Mouse (Mus musculus) Muller cell, postnatal 12 days (primary cell): ENCODE data around the gene Klhdc7b.

Experiments
- DNase-seq: peaks from one replicate; pipeline ENCODE4 v3.0.0-alpha.2; 2015; ENCODE audit errors: inconsistent ontology term

Klhdc7b gene

GRCm38 (mm10) chr15:89374801-89375534, 9.7 kb upstream of the Klhdc7b start:
- DNase-seq: no peak

- DNase-seq: no peak
These were observed 8.7 kb upstream of the Klhdc7b start for GRCm38 (mm10) chr15:89376040-89376439.

GRCm38 (mm10) chr15:89376957-89377356, 7.8 kb upstream of the Klhdc7b start, which contains the start of gene Tymp:
TSS of gene Tymp (minus strand) at chr15:89377039.
- no peak for DNase-seq

GRCm38 (mm10) chr15:89377362-89377761, 7.4 kb upstream of the Klhdc7b start:
- no peak for DNase-seq

- DNase-seq: no peak
These were observed 6.5 kb upstream of the Klhdc7b start for GRCm38 (mm10) chr15:89377938-89378828.

- peak; percentile 39 for DNase-seq
These were observed 5.8 kb upstream of the Klhdc7b start, which contains the start of gene Odf3b for GRCm38 (mm10) chr15:89378831-89379401. TSS of gene Odf3b (minus strand) at chr15:89379282.

- no peak for DNase-seq
These were observed 5.3 kb upstream of the Klhdc7b start for GRCm38 (mm10) chr15:89379429-89379828.

GRCm38 (mm10) chr15:89387127-89387526, 2.4 kb downstream of the Klhdc7b start:
- no peak for DNase-seq

GRCm38 (mm10) chr15:89390081-89390480, 5.4 kb downstream of the Klhdc7b start:
- no peak for DNase-seq

- no peak for DNase-seq
These were observed 12.2 kb downstream of the Klhdc7b start for GRCm38 (mm10) chr15:89396883-89397282.

- DNase-seq: no peak
These were observed 13.4 kb downstream of the Klhdc7b start for GRCm38 (mm10) chr15:89398146-89398545.

- DNase-seq: no peak
These were observed 15.0 kb downstream of the Klhdc7b start for GRCm38 (mm10) chr15:89399716-89400115.

- no peak for DNase-seq
These were observed 17.8 kb downstream of the Klhdc7b start for GRCm38 (mm10) chr15:89402471-89402870.

- no peak for DNase-seq
These were observed 20.3 kb downstream of the Klhdc7b start for GRCm38 (mm10) chr15:89404831-89405623.

- DNase-seq: no peak
These were observed 22.0 kb downstream of the Klhdc7b start for GRCm38 (mm10) chr15:89406691-89407090.

- no peak for DNase-seq
These were observed 25.4 kb downstream of the Klhdc7b start, which contains the start of gene Syce3 for GRCm38 (mm10) chr15:89410118-89410517. TSS of gene Syce3 (minus strand) at chr15:89410503.

- DNase-seq: peak; percentile 7
These were observed 30.6 kb downstream of the Klhdc7b start for GRCm38 (mm10) chr15:89415282-89415681.

- no peak for DNase-seq
These were observed 37.2 kb downstream of the Klhdc7b start for GRCm38 (mm10) chr15:89421938-89422337.

GRCm38 (mm10) chr15:89424621-89425020, 39.9 kb downstream of the Klhdc7b start:
- no peak for DNase-seq

GRCm38 (mm10) chr15:89425711-89426121, 41.0 kb downstream of the Klhdc7b start, which contains the start of gene Cpt1b:
TSS of gene Cpt1b (minus strand) at chr15:89425863.
- DNase-seq: no peak

- no peak for DNase-seq
These were observed 42.0 kb downstream of the Klhdc7b start for GRCm38 (mm10) chr15:89426716-89427115.
